Mouse (Mus musculus): ENCODE data around the gene Adipor2. TPM values are rescaled to one million over a fixed set of nuclear protein-coding genes. Genes with fewer than 3 reads are reported as not detected.

Gene Adipor2
- not detected in 2 replicates for polyA plus RNA-seq (2012; ENCODE audit: insufficient read depth, insufficient read length, low replicate concordance, missing spikeins)

GRCm38 (mm10) chr6:119417354-119417753 is at the start of gene Adipor2:
Gene Adipor2, minus strand, starts transcription at chr6:119417704.
- no peak for TF ChIP-seq CTCF (IDR thresholded peaks at IDR 0.05; ENCODE audit: insufficient read depth, low read depth, low read length)
- Histone ChIP-seq H3K4me3 (ENCODE audit: insufficient read depth, low read depth, low read length) (no peak within 1 kb of the TSS), H3K27ac (ENCODE audit: insufficient read depth, low read depth, low read length) (peak within 1 kb of the TSS; percentile 61; the same call in 1 of the 2 replicates), H3K4me1 (ENCODE audit: control insufficient read depth, insufficient read depth, low read length) (no peaks in the 10 kb centered on the region; the same call in 1 of the 2 replicates)
- WGBS = 18% methylated on average over 12 of the region's 12 CpGs

GRCm38 (mm10) chr6:119466161-119466560 is 48.7 kb upstream of the Adipor2 start:
- H3K4me3 ChIP-seq (ENCODE audit: insufficient read depth, low read depth, low read length) = no peak overlapping the region
- 94% methylated on average over 1 of the region's 1 CpGs for WGBS
- TF ChIP-seq POLR2A (IDR thresholded peaks at IDR 0.05; ENCODE audit: insufficient read depth, low read depth, low read length) (no peak), CTCF (IDR thresholded peaks at IDR 0.05; ENCODE audit: insufficient read depth, low read depth, low read length) (no peak)
- H3K4me1 ChIP-seq (ENCODE audit: control insufficient read depth, insufficient read depth, low read length) = peaks cover 7% of the 10 kb centered on the region; the same call in 1 of the 2 replicates
- no peak overlapping the region for H3K27ac ChIP-seq (ENCODE audit: insufficient read depth, low read depth, low read length)

- 92% methylated on average over 5 of the region's 5 CpGs for WGBS
- no peak for TF ChIP-seq CTCF (IDR thresholded peaks at IDR 0.05; ENCODE audit: insufficient read depth, low read depth, low read length)
- no peak for TF ChIP-seq POLR2A (IDR thresholded peaks at IDR 0.05; ENCODE audit: insufficient read depth, low read depth, low read length)
- H3K4me3 ChIP-seq (ENCODE audit: insufficient read depth, low read depth, low read length) = no peak overlapping the region
These were observed 42.9 kb upstream of the Adipor2 start for GRCm38 (mm10) chr6:119460391-119460790.

GRCm38 (mm10) chr6:119459041-119459440 is 41.5 kb upstream of the Adipor2 start:
- H3K4me1 ChIP-seq (ENCODE audit: control insufficient read depth, insufficient read depth, low read length) = no peaks in the 10 kb centered on the region
- H3K4me3 ChIP-seq (ENCODE audit: insufficient read depth, low read depth, low read length) = no peak overlapping the region
- no peak for TF ChIP-seq CTCF (IDR thresholded peaks at IDR 0.05; ENCODE audit: insufficient read depth, low read depth, low read length)
- no peak for TF ChIP-seq POLR2A (IDR thresholded peaks at IDR 0.05; ENCODE audit: insufficient read depth, low read depth, low read length)
- WGBS = 93% methylated on average over 4 of the region's 4 CpGs
- no peak overlapping the region for H3K27ac ChIP-seq (ENCODE audit: insufficient read depth, low read depth, low read length)

More at GRCm38 (mm10) chr6:119460391-119460790, 42.9 kb upstream of the Adipor2 start:
- H3K27ac ChIP-seq (ENCODE audit: insufficient read depth, low read depth, low read length) = no peak overlapping the region
- H3K4me1 ChIP-seq (ENCODE audit: control insufficient read depth, insufficient read depth, low read length) = no peaks in the 10 kb centered on the region

- H3K27ac ChIP-seq (ENCODE audit: insufficient read depth, low read depth, low read length) = no peak overlapping the region
- 77% methylated on average over 8 of the region's 8 CpGs for WGBS
- H3K4me1 ChIP-seq (ENCODE audit: control insufficient read depth, insufficient read depth, low read length) = no peaks in the 10 kb centered on the region
- no peak overlapping the region for H3K4me3 ChIP-seq (ENCODE audit: insufficient read depth, low read depth, low read length)
- no peak for TF ChIP-seq CTCF (IDR thresholded peaks at IDR 0.05; ENCODE audit: insufficient read depth, low read depth, low read length)
- no peak for TF ChIP-seq POLR2A (IDR thresholded peaks at IDR 0.05; ENCODE audit: insufficient read depth, low read depth, low read length)
These were observed 40.7 kb upstream of the Adipor2 start for GRCm38 (mm10) chr6:119458166-119458565.

GRCm38 (mm10) chr6:119451981-119452499 is 34.5 kb upstream of the Adipor2 start:
- WGBS = under 1% methylated on average over 15 of the region's 15 CpGs
- H3K4me1 ChIP-seq (ENCODE audit: control insufficient read depth, insufficient read depth, low read length) = peaks cover 21% of the 10 kb centered on the region
- H3K27ac ChIP-seq (ENCODE audit: insufficient read depth, low read depth, low read length) = peak overlapping the region; percentile 76
- H3K4me3 ChIP-seq (ENCODE audit: insufficient read depth, low read depth, low read length) = peak overlapping the region; percentile 39
- no peak for TF ChIP-seq CTCF (IDR thresholded peaks at IDR 0.05; ENCODE audit: insufficient read depth, low read depth, low read length)
- no peak for TF ChIP-seq POLR2A (IDR thresholded peaks at IDR 0.05; ENCODE audit: insufficient read depth, low read depth, low read length)

GRCm38 (mm10) chr6:119450965-119451943 is 33.8 kb upstream of the Adipor2 start:
- no peak overlapping the region for H3K4me3 ChIP-seq (ENCODE audit: insufficient read depth, low read depth, low read length)
- peaks cover 22% of the 10 kb centered on the region for H3K4me1 ChIP-seq (ENCODE audit: control insufficient read depth, insufficient read depth, low read length)
- H3K27ac ChIP-seq (ENCODE audit: insufficient read depth, low read depth, low read length) = no peak overlapping the region
- TF ChIP-seq POLR2A (IDR thresholded peaks at IDR 0.05; ENCODE audit: insufficient read depth, low read depth, low read length) (no peak), CTCF (IDR thresholded peaks at IDR 0.05; ENCODE audit: insufficient read depth, low read depth, low read length) (no peak)
- WGBS = 35% methylated on average over 14 of the region's 14 CpGs

- H3K4me1 ChIP-seq (ENCODE audit: control insufficient read depth, insufficient read depth, low read length) = peaks cover 25% of the 10 kb centered on the region
- no peak overlapping the region for H3K27ac ChIP-seq (ENCODE audit: insufficient read depth, low read depth, low read length)
- TF ChIP-seq POLR2A (IDR thresholded peaks at IDR 0.05; ENCODE audit: insufficient read depth, low read depth, low read length) (no peak), CTCF (IDR thresholded peaks at IDR 0.05; ENCODE audit: insufficient read depth, low read depth, low read length) (no peak)
- H3K4me3 ChIP-seq (ENCODE audit: insufficient read depth, low read depth, low read length) = peak overlapping the region; percentile 32
- WGBS = 7% methylated on average over 23 of the region's 23 CpGs
These were observed 31.6 kb upstream of the Adipor2 start for GRCm38 (mm10) chr6:119449060-119449499.
